Mouse (Mus musculus): ENCODE measurements at regions not wholly inside any gene's neighbourhood (a gene's known extent, or its start where the extent isn't known, plus 50 kb on each side); places are given as distances from the start of the nearest gene placed in this dataset.

DNA sequence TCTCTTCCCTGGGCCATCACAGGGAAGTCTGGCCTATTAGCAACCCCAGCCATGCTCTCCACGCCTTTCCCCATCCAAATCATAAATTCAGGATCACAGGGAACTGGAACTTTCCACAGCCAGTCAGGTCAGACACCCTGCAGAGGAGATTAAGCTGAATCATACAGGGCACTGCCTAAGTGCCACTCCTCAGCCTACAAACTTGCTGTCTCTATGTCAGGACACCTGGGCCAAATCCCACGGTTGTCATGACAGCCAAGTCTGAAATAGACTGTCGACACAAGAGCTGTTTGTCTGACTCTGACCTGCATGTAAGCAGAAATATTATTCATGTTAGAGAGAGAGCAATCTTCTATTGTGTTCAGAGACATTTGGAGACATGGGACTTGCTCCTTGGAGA lies 374.0 kb upstream of the Trib2 start:
- DNase-seq (ENCODE audit: low spot score in 2 of 2) = no peak

DNA sequence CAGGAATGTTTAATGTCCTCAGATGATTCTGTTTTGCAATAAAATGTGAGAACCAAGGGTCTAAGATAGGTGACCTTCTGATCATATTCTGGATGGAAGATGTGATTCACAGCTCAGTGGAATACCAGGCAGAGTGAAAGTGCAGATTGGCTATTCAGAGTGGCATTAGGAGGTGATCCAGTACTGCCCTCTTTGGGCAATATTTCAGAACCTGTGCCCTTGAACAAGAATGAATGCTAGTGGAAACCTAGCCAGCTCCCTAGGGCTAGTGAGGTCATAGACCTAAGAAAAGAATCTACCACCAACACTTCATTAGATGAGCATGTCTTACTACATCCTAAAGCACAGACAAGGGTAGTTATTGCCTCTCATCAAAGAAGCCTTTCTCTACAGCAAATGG lies 372.7 kb upstream of the Trib2 start:
- DNase-seq (ENCODE audit: low spot score in 2 of 2) = no peak

DNA sequence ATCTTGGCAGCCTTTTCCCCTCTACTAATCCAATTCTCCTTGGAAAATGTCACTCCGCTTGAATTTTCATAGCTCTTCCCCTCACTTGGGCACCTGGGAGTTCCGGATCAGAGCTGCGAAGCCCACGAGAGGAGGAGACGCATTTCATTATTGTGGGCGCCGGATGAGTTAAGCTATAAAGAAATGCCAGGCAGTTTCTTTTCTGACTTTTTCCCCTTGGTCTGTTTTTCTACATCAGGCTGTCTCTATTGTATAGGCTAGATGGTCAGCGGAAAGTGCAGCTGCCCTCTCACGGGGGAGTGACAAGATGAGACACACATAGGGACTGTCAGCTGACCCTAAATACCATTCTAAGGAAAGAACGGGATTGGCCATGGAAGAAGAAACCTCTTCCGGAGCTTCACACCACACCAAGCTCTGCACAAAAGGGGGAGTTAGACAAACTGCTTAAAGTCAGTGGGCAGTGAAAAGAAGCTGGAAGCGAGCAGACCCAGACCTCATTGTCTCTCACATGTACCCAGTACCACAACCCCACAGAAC lies 369.3 kb upstream of the Trib2 start:
- DNase-seq (ENCODE audit: low spot score in 2 of 2) = no peak

- DNase-seq (ENCODE audit: low spot score in 2 of 2) = peak; percentile 63
Measured at GRCm38 (mm10) chr12:16185431-16185923, 368.8 kb upstream of the Trib2 start.

- DNase-seq (ENCODE audit: low spot score in 2 of 2) = no peak
Measured at GRCm38 (mm10) chr12:16183055-16183454, 366.3 kb upstream of the Trib2 start.

DNA sequence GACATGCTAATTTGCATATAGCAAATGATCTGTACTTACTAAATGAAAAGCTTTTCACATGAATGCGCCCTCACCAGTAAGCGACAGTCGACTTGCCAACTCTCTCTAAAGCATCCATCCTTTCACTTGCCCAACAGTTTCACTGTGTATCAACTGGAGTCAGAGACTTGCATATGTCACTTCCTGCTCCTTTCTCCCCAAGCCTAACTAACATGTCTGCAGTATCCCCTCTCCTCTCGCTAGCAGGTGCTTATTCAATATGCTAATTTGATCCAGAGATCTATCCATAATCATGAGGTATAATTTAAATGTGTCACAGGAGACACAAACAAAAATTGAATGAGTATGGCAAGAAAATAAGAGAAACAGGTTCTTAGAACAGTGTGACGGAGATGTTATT lies 364.9 kb upstream of the Trib2 start:
- no peak for DNase-seq (ENCODE audit: low spot score in 2 of 2)

DNA sequence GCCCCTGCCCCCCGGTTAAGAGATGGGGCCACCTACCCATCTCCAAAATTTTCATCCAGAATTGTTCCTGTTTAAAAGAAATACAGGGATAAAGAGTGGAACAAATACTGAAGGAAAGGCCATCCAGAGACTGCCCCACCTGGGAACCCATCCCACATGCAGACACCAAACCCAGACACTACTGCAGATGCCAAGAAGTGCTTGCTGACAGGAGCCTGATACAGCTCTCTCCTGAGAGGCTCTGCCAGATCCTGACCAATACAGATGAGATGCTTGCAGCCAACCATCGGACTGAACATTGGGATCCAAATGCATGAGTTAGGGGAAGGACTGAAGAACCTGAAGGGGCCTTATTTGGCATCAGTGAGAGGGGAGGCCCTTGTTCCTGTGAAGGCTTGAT lies 363.2 kb upstream of the Trib2 start:
- no peak for DNase-seq (ENCODE audit: low spot score in 2 of 2)

- DNase-seq (ENCODE audit: low spot score in 2 of 2) = no peak
Measured at GRCm38 (mm10) chr12:16176326-16176725, 359.6 kb upstream of the Trib2 start.

DNA sequence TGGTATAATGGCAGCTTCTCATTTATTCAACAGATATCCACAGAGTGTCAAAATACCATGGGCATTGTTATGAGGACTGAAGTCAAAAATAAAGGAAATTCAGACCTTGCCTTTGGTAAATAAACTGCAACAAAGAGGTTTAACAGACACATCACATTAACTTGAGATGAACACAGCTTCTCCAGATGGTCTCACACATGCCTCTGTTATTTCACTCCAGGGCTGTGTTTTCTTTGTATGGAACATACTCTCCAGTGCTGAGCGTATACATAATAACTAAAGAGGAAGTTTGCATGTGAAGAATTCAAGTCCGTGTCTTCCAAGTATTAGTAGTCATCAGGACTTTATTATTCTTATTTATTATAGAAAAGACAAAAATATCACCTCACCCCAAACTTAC lies 355.5 kb upstream of the Trib2 start:
- no peak for DNase-seq (ENCODE audit: low spot score in 2 of 2)

DNA sequence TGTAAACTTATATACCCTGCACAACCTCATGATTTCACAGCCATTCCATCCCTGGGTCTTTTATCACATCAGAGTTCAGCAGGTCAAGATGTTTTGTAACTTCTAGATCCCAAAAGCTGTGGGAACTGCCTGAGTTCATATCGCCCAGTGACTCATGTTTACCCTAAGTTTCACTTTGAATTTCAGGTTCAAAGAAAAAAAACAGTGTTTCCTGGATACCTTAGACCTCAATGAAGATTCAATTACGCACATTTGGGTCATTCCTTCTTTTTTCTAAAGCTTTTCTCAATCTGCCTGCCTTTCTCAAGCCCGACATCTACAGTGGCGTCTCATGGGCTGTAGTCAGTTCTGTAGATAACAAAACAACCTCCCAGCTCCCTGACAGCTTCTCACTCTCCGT lies 354.9 kb upstream of the Trib2 start:
- no peak for DNase-seq (ENCODE audit: low spot score in 2 of 2)

DNA sequence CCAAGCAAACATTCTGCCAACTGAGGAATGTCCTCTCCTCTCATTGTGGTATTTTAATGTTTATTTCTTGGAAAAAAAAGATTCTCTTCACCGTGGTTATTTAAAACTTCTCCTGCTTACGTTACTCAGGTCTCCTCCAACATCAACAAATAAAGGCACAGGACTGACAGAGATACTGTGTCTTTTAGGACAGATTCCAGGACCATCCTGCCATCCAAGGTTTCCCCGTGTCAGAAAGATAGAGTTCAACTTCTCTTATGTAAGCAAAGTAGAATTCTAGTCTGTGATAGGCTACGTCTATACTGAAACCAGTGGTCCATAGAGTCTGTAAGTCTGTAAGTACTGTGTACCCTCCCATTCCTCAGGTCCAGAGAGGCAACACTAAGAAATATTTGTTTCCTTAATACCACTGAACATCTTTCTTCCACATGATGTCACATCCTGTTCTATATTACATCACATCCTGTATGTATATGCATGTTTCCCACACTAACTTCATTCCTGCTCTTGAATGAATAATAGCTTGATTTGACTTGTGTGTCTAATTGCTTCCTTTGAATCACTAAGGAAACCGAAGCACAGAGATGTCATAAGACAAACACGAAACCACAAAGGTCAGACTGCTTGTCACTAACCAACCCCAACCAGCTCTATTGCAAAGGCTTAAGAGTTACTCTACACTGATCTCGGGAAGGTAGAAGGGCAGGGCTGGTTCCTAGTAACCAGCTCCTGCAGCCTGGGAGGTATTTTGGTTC lies 353.2 kb upstream of the Trib2 start:
- no peak for DNase-seq (ENCODE audit: low spot score in 2 of 2)

- DNase-seq (ENCODE audit: low spot score in 2 of 2) = no peak
Measured at GRCm38 (mm10) chr12:16167793-16168343, 351.1 kb upstream of the Trib2 start.

GRCm38 (mm10) chr12:16165126-16165525 lies 348.4 kb upstream of the Trib2 start:
- no peak for DNase-seq (ENCODE audit: low spot score in 2 of 2)

DNA sequence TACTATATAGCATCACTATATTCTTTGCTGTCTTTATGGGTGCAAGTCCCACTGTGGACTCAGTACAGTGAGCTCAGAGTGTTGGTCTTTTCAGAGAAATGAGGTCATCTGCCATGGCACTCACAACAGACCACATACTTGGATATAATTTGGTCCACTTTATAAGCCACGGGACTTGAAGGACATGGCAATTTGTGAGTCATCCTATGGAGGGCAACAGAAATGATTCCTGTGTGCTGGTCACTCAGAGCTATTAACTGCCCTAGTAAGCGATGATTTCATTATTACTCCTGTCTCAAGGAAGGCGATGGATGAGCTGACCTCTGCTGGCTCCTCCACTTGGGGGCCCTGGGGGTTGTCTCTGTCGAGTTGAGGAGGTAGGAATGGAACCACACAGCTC lies 345.2 kb upstream of the Trib2 start:
- no peak for DNase-seq (ENCODE audit: low spot score in 2 of 2)

DNA sequence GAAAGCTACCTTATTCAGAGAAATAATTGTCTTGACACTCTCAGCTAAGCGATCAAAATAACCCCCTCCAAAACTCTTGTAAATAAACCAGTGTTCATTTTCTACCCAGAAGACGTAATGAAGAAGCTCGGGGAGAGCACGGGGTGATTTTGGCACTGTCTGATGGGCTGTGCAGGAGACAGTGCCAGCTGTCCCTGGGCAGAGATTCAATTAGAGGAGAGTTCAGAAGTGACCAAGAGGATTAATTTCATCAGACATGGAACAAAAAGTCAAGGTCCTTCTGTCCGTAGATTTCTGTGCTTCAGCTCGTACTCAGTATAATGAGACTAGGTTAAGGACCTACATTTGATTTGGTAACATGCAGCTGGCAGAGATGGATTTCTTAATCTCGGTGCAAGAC lies 341.2 kb upstream of the Trib2 start:
- no peak for DNase-seq (ENCODE audit: low spot score in 2 of 2)

GRCm38 (mm10) chr12:16155791-16156558 lies 339.3 kb upstream of the Trib2 start:
- DNase-seq (ENCODE audit: low spot score in 2 of 2) = no peak

GRCm38 (mm10) chr12:16154256-16154655 lies 337.5 kb upstream of the Trib2 start:
- DNase-seq (ENCODE audit: low spot score in 2 of 2) = no peak

GRCm38 (mm10) chr12:16152108-16152507 lies 335.4 kb upstream of the Trib2 start:
- DNase-seq (ENCODE audit: low spot score in 2 of 2) = no peak

- DNase-seq (ENCODE audit: low spot score in 2 of 2) = no peak
Measured at GRCm38 (mm10) chr12:16151170-16151702, 334.5 kb upstream of the Trib2 start.

- DNase-seq (ENCODE audit: low spot score in 2 of 2) = no peak
Measured at GRCm38 (mm10) chr12:16146919-16147318, 330.2 kb upstream of the Trib2 start.

DNA sequence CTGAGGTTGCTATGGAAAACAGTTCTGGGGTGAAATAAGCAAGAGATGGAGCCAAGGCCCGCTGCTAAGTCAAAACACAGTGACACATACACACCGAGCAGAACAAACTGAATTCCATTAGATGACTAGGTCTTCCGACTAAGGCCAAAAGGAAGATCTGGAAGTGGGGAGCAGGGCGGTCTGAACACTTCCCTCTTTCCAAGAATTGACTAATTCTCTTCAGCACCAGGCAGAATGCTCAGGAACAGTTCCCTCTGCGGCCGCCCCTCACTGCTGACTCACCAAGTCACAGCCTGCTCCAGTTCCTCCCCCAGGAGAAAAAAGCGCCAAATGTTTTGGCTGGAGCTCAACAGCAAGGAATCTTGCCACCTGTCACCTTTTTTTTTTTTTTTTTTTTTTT lies 328.9 kb upstream of the Trib2 start:
- no peak for DNase-seq (ENCODE audit: low spot score in 2 of 2)

DNA sequence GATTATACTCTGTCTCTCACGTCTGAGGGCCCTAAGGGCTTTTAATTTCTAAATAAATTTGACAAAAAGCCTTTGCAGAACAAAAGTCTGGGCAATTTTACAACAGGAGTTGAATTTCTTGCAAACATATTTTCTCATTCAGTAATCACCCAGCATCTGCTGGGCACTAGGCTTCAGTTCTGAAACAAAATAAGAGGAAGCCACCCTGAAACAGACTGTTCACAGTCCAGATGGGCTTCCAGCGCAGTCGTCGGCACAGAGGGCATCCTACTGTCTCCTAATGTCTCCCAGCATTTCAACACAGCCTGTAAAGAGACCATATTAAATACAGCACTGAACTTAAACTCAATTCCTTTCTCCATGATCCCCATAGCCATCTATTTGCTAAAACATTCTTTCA lies 324.5 kb upstream of the Trib2 start:
- no peak for DNase-seq (ENCODE audit: low spot score in 2 of 2)
